Mouse (Mus musculus) cortical plate, adult 2 months (tissue): Measurements from ENCODE around the gene Alkbh6. TPM values are rescaled to one million over a fixed set of nuclear protein-coding genes. Genes with fewer than 3 reads are reported as not detected.

Experiments
- H3K27ac ChIP-seq: fragments of 200-500 bp; 2 replicates; pipeline ENCODE4 v1.5.1; 2012; ENCODE audit warnings: low read length, control low read depth, inconsistent platforms; ENCODE audit not compliant: insufficient read depth
- H3K4me1 ChIP-seq: fragments of 200-500 bp; 2 replicates; pipeline ENCODE4 v1.6.1; 2011; ENCODE audit warnings: low read length; ENCODE audit not compliant: control insufficient read depth, insufficient read depth
- H3K4me3 ChIP-seq: fragments of 200-500 bp; 2 replicates; pipeline ENCODE4 v1.5.1; 2011; ENCODE audit warnings: mild to moderate bottlenecking, low read length, control low read depth; ENCODE audit not compliant: insufficient read depth
- CTCF ChIP-seq: fragments of 200-500 bp; IDR thresholded peaks from 2 replicates; pipeline ENCODE4 v1.5.1; 2011; ENCODE audit warnings: mild to moderate bottlenecking, control low read depth, low read length; ENCODE audit not compliant: insufficient read depth; ENCODE audit errors: extremely low read depth
- POLR2A ChIP-seq: fragments of 200-500 bp; IDR thresholded peaks from 2 replicates; pipeline ENCODE4 v1.6.1; 2011; ENCODE audit warnings: mild to moderate bottlenecking, low read length, control low read depth; ENCODE audit not compliant: insufficient read depth; ENCODE audit errors: extremely low read depth
- polyA plus RNA-seq: library from polyadenylated mRNA; depleted of rRNA; stranded (reverse); fragments of >200 nt; gene quantifications from 2 replicates; pipeline ENCODE4 v1.2.3, GENCODE M21; 2012

Alkbh6 gene
- polyA plus RNA-seq, 1 experiment: 135 TPM

GRCm38 (mm10) chr7:30280670-30281138, 27.8 kb upstream of the Alkbh6 start:
- H3K27ac ChIP-seq: peak overlapping the region; percentile 96
- peak; percentile 79 for TF ChIP-seq POLR2A
- no peak for TF ChIP-seq CTCF
- peak overlapping the region; percentile 42 for H3K4me3 ChIP-seq
- H3K4me1 ChIP-seq: no peaks in the 10 kb centered on the region

- Histone ChIP-seq H3K4me3 (no peak overlapping the region), H3K27ac (no peak overlapping the region), H3K4me1 (no peaks in the 10 kb centered on the region)
- TF ChIP-seq CTCF (no peak), POLR2A (no peak)
Observed at GRCm38 (mm10) chr7:30281522-30281921, 27.0 kb upstream of the Alkbh6 start.

GRCm38 (mm10) chr7:30282740-30283139, 25.8 kb upstream of the Alkbh6 start:
- H3K27ac ChIP-seq: no peak overlapping the region
- TF ChIP-seq POLR2A (peak; percentile 80), CTCF (no peak)
- H3K4me3 ChIP-seq: no peak overlapping the region
- H3K4me1 ChIP-seq: no peaks in the 10 kb centered on the region

GRCm38 (mm10) chr7:30286701-30287410, 21.7 kb upstream of the Alkbh6 start:
- peaks cover 4% of the 10 kb centered on the region; the same call in 1 of the 2 replicates for H3K4me1 ChIP-seq
- no peak overlapping the region for H3K4me3 ChIP-seq
- H3K27ac ChIP-seq: no peak overlapping the region
- no peak for TF ChIP-seq CTCF
- no peak for TF ChIP-seq POLR2A

- H3K27ac ChIP-seq: no peak overlapping the region
- peaks cover 6% of the 10 kb centered on the region for H3K4me1 ChIP-seq
- H3K4me3 ChIP-seq: no peak overlapping the region
- no peak for TF ChIP-seq POLR2A
- TF ChIP-seq CTCF: no peak
Observed at GRCm38 (mm10) chr7:30288046-30288445, 20.5 kb upstream of the Alkbh6 start.

GRCm38 (mm10) chr7:30289071-30289713, 19.3 kb upstream of the Alkbh6 start:
- TF ChIP-seq CTCF (no peak), POLR2A (no peak)
- Histone ChIP-seq H3K4me1 (peaks cover 6% of the 10 kb centered on the region), H3K4me3 (no peak overlapping the region), H3K27ac (no peak overlapping the region)

- no peak overlapping the region for H3K4me3 ChIP-seq
- no peak overlapping the region for H3K27ac ChIP-seq
- TF ChIP-seq CTCF: no peak
- TF ChIP-seq POLR2A: no peak
- peaks cover 10% of the 10 kb centered on the region for H3K4me1 ChIP-seq
Observed at GRCm38 (mm10) chr7:30289714-30290399, 18.7 kb upstream of the Alkbh6 start.

- peak within 1 kb of the TSS; percentile 68 for H3K4me3 ChIP-seq
- TF ChIP-seq POLR2A: peak; percentile 99
- TF ChIP-seq CTCF: no peak
Observed at GRCm38 (mm10) chr7:30291215-30292131, 17.0 kb upstream of the Alkbh6 start, which contains the start of gene Clip3. TSS of gene Clip3 (plus strand) at chr7:30291728.

GRCm38 (mm10) chr7:30293795-30294194, 14.7 kb upstream of the Alkbh6 start:
- H3K4me3 ChIP-seq: peak overlapping the region; percentile 12; the same call in 1 of the 2 replicates
- no peak for TF ChIP-seq CTCF
- no peak for TF ChIP-seq POLR2A
- peak overlapping the region; percentile 63 for H3K27ac ChIP-seq
- H3K4me1 ChIP-seq: peaks cover 13% of the 10 kb centered on the region

More at GRCm38 (mm10) chr7:30291215-30292131, 17.0 kb upstream of the Alkbh6 start, which contains the start of gene Clip3:
- Histone ChIP-seq H3K27ac (peak within 1 kb of the TSS; percentile 49), H3K4me1 (peaks cover 13% of the 10 kb centered on the region)

- Histone ChIP-seq H3K4me1 (peaks cover 13% of the 10 kb centered on the region), H3K27ac (peak overlapping the region; percentile 63), H3K4me3 (0 out of 2 replicates have a peak overlapping the region, but pooled peaks have one; percentile 12)
- TF ChIP-seq POLR2A (no peak), CTCF (no peak)
Observed at GRCm38 (mm10) chr7:30294296-30294695, 14.2 kb upstream of the Alkbh6 start.
